Mouse (Mus musculus) stomach, embryonic 16.5 days (tissue): ENCODE measurements at regions not wholly inside any gene's neighbourhood (a gene's known extent, or its start where the extent isn't known, plus 50 kb on each side); places are given as distances from the start of the nearest gene placed in this dataset.

Experiments
- ATAC-seq: fragments of 200-750 bp; cut with Nextera tagmentation; 2 replicates; pipeline ENCODE4 v1.8.0; 2017; ENCODE audit warnings: moderate number of reproducible peaks, moderate TSS enrichment; ENCODE audit not compliant: insufficient read depth, low FRiP score
- H3K27ac ChIP-seq: fragments of 300-500 bp; sonication (generic); 2 replicates; pipeline ENCODE4 v1.5.1; 2014; ENCODE audit warnings: low read length
- H3K27me3 ChIP-seq: fragments of 300-500 bp; sonication (generic); 2 replicates; pipeline ENCODE4 v1.6.1; 2014; ENCODE audit warnings: low read length, control low read depth, mixed read lengths; ENCODE audit not compliant: control insufficient read depth, insufficient read depth
- H3K36me3 ChIP-seq: fragments of 300-500 bp; sonication (generic); 2 replicates; pipeline ENCODE4 v1.6.1; 2014; ENCODE audit warnings: low read length; ENCODE audit not compliant: control insufficient read depth, insufficient read depth
- H3K4me1 ChIP-seq: fragments of 300-500 bp; sonication (generic); 2 replicates; pipeline ENCODE4 v1.6.1; 2014; ENCODE audit warnings: low read length, control low read depth, mixed read lengths; ENCODE audit not compliant: control insufficient read depth, insufficient read depth
- H3K4me2 ChIP-seq: fragments of 300-500 bp; sonication (generic); 2 replicates; pipeline ENCODE4 v1.6.1; 2014; ENCODE audit warnings: low read depth, low read length, mixed read lengths
- H3K4me3 ChIP-seq: fragments of 300-500 bp; sonication (generic); replicated peaks from 2 replicates; pipeline ENCODE4 v1.5.1; 2014; ENCODE audit warnings: mild to moderate bottlenecking, low read length
- H3K9ac ChIP-seq: fragments of 300-500 bp; sonication (generic); 2 replicates; pipeline ENCODE4 v1.6.1; 2014; ENCODE audit warnings: low read length
- H3K9me3 ChIP-seq: fragments of 300-500 bp; sonication (generic); replicated peaks from 2 replicates; pipeline ENCODE4 v1.6.1; 2016; ENCODE audit warnings: low read length, control low read depth; ENCODE audit not compliant: control insufficient read depth
- WGBS: fragments of 180-500 bp; shearing (Covaris S2); extraction: QIAGEN DNeasy Blood & Tissue Kit; methylation state at CpG from one replicate; pipeline ENCODE4 v1.1.7; 2014; 5-methylcytosine and 5-hydroxymethylcytosine counted together

GRCm38 (mm10) chr10:42115920-42116298, 97.7 kb upstream of the Armc2 start:
- H3K36me3 ChIP-seq: no peaks in the 10 kb centered on the region
- no peak for ATAC-seq
- peaks cover 3% of the 10 kb centered on the region; the same call in 1 of the 2 replicates for H3K9me3 ChIP-seq
- WGBS: 83% methylated on average over 4 of the region's 4 CpGs
- H3K4me3 ChIP-seq: no peak overlapping the region
- H3K27me3 ChIP-seq: no peaks in the 10 kb centered on the region
- H3K4me2 ChIP-seq: no peak overlapping the region
- no peak overlapping the region for H3K27ac ChIP-seq
- no peak overlapping the region for H3K9ac ChIP-seq
- H3K4me1 ChIP-seq: no peaks in the 10 kb centered on the region

- Histone ChIP-seq H3K36me3 (no peaks in the 10 kb centered on the region), H3K4me2 (no peak overlapping the region), H3K9ac (no peak overlapping the region), H3K4me3 (no peak overlapping the region), H3K27ac (no peak overlapping the region), H3K4me1 (no peaks in the 10 kb centered on the region), H3K27me3 (no peaks in the 10 kb centered on the region), H3K9me3 (peaks cover 3% of the 10 kb centered on the region; the same call in 1 of the 2 replicates)
- 80% methylated on average over 4 of the region's 4 CpGs for WGBS
- no peak for ATAC-seq
These were observed 97.1 kb upstream of the Armc2 start for GRCm38 (mm10) chr10:42115224-42115919.

- 90% methylated on average over 7 of the region's 7 CpGs for WGBS
These were observed 92.5 kb upstream of the Armc2 start for GRCm38 (mm10) chr10:42110704-42111103.

GRCm38 (mm10) chr10:42108294-42109014, 90.2 kb upstream of the Armc2 start:
- ATAC-seq: peak; percentile 37; the same call in 1 of the 2 replicates
- H3K27me3 ChIP-seq: no peaks in the 10 kb centered on the region
- H3K9me3 ChIP-seq: peaks cover 6% of the 10 kb centered on the region; the same call in 1 of the 2 replicates
- WGBS: 61% methylated on average over 8 of the region's 8 CpGs
- H3K4me2 ChIP-seq: no peak overlapping the region
- no peaks in the 10 kb centered on the region; the same call in 1 of the 2 replicates for H3K4me1 ChIP-seq
- no peak overlapping the region for H3K27ac ChIP-seq
- H3K9ac ChIP-seq: no peak overlapping the region
- no peak overlapping the region for H3K4me3 ChIP-seq
- no peaks in the 10 kb centered on the region for H3K36me3 ChIP-seq

More at GRCm38 (mm10) chr10:42110704-42111103, 92.5 kb upstream of the Armc2 start:
- Histone ChIP-seq H3K4me2 (no peak overlapping the region), H3K9me3 (peaks cover 3% of the 10 kb centered on the region; the same call in 1 of the 2 replicates), H3K9ac (no peak overlapping the region), H3K27ac (no peak overlapping the region), H3K36me3 (no peaks in the 10 kb centered on the region), H3K4me1 (no peaks in the 10 kb centered on the region; the same call in 1 of the 2 replicates), H3K27me3 (no peaks in the 10 kb centered on the region), H3K4me3 (no peak overlapping the region)
- ATAC-seq: no peak

- Histone ChIP-seq H3K27me3 (no peaks in the 10 kb centered on the region), H3K4me3 (no peak overlapping the region), H3K27ac (no peak overlapping the region), H3K4me2 (no peak overlapping the region), H3K36me3 (no peaks in the 10 kb centered on the region), H3K9me3 (0 out of 2 replicates have a peak, but pooled peaks cover 4% of the 10 kb centered on the region), H3K4me1 (no peaks in the 10 kb centered on the region; the same call in 1 of the 2 replicates), H3K9ac (no peak overlapping the region)
- WGBS: 69% methylated on average over 12 of the region's 12 CpGs
- peak; percentile 31; the same call in 1 of the 2 replicates for ATAC-seq
These were observed 89.4 kb upstream of the Armc2 start for GRCm38 (mm10) chr10:42107437-42108293.

GRCm38 (mm10) chr10:42106611-42107010, 88.4 kb upstream of the Armc2 start:
- Histone ChIP-seq H3K27me3 (no peaks in the 10 kb centered on the region), H3K9me3 (0 out of 2 replicates have a peak, but pooled peaks cover 4% of the 10 kb centered on the region)
- no peak for ATAC-seq

GRCm38 (mm10) chr10:42105083-42105482, 86.8 kb upstream of the Armc2 start:
- Histone ChIP-seq H3K4me2 (no peak overlapping the region), H3K9ac (no peak overlapping the region), H3K4me3 (no peak overlapping the region), H3K9me3 (0 out of 2 replicates have a peak, but pooled peaks cover 4% of the 10 kb centered on the region), H3K4me1 (no peaks in the 10 kb centered on the region; the same call in 1 of the 2 replicates), H3K27ac (no peak overlapping the region), H3K27me3 (no peaks in the 10 kb centered on the region), H3K36me3 (no peaks in the 10 kb centered on the region)
- WGBS: 93% methylated on average over 7 of the region's 7 CpGs
- no peak for ATAC-seq

More at GRCm38 (mm10) chr10:42106611-42107010, 88.4 kb upstream of the Armc2 start:
- no peak overlapping the region for H3K4me2 ChIP-seq
- no peaks in the 10 kb centered on the region; the same call in 1 of the 2 replicates for H3K4me1 ChIP-seq
- H3K27ac ChIP-seq: no peak overlapping the region
- 82% methylated on average over 9 of the region's 9 CpGs for WGBS
- no peaks in the 10 kb centered on the region for H3K36me3 ChIP-seq
- no peak overlapping the region for H3K9ac ChIP-seq
- H3K4me3 ChIP-seq: no peak overlapping the region

- Histone ChIP-seq H3K36me3 (no peaks in the 10 kb centered on the region), H3K4me2 (no peak overlapping the region), H3K4me3 (no peak overlapping the region), H3K27me3 (no peaks in the 10 kb centered on the region), H3K4me1 (no peaks in the 10 kb centered on the region; the same call in 1 of the 2 replicates), H3K27ac (no peak overlapping the region), H3K9ac (no peak overlapping the region), H3K9me3 (0 out of 2 replicates have a peak, but pooled peaks cover 4% of the 10 kb centered on the region)
- ATAC-seq: no peak
- 81% methylated on average over 8 of the region's 8 CpGs for WGBS
These were observed 84.1 kb upstream of the Armc2 start for GRCm38 (mm10) chr10:42102320-42102719.
